Mouse (Mus musculus): Measurements from ENCODE around the gene Isl2. TPM values are rescaled to one million over a fixed set of nuclear protein-coding genes. Genes with fewer than 3 reads are reported as not detected.

Gene Isl2
- polyA plus RNA-seq, 1 experiment from 2014 or later = 0.12 TPM

- no peak overlapping the region for H3K4me2 ChIP-seq (ENCODE audit: low read length)
- no peak overlapping the region for H3K27ac ChIP-seq (replicated peaks in 1 of 2; ENCODE audit: control insufficient read depth in 1 of 2, insufficient read depth in 1 of 2, low read depth in 2 of 2, low read length in 2 of 2)
- H3K27me3 ChIP-seq (ENCODE audit: control insufficient read depth, insufficient read depth, low read length) = peaks cover 3% of the 10 kb centered on the region; the same call in 1 of the 2 replicates
- H3K9ac ChIP-seq (ENCODE audit: low read length) = no peak overlapping the region
- H3K9me3 ChIP-seq (ENCODE audit: control insufficient read depth, low read length) = no peaks in the 10 kb centered on the region
- WGBS = 44% methylated on average over 4 of the region's 4 CpGs
- no peaks in the 10 kb centered on the region for H3K4me1 ChIP-seq (ENCODE audit: control insufficient read depth in 2 of 2, insufficient read depth in 2 of 2, low read length in 2 of 2)
- ATAC-seq (ENCODE audit: insufficient number of reproducible peaks, insufficient read depth, low FRiP score, low read depth) = no peak
- H3K4me3 ChIP-seq (ENCODE audit: control insufficient read depth in 1 of 2, insufficient read depth in 1 of 2, low read depth in 1 of 2, low read length in 2 of 2) = no peak overlapping the region
- H3K36me3 ChIP-seq (ENCODE audit: control insufficient read depth, insufficient read depth, low read length) = no peaks in the 10 kb centered on the region
These were observed 12.8 kb upstream of the Isl2 start for GRCm38 (mm10) chr9:55525716-55526115.

DNA sequence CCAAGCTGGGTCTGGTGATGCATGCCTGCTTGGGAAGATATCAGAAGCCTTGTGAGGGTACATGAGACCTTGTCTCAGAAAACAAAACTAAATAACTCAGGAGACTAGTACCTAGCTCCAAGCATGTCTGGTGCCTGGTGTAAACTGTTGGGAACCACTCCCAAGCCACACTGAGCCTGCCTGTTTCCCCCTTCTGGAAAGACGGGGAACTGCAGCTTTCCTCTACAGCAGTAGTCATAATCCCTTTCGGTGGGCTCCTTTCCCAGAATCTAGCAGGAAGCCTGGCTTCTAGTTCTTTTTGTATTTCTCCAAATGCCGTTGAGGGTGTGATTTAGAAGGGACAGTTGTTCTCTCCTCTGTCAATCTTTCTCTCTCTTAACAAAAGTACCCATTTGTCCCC is 2.6 kb upstream of the Isl2 start:
- no peak overlapping the region for H3K4me3 ChIP-seq (ENCODE audit: control insufficient read depth in 1 of 2, insufficient read depth in 1 of 2, low read depth in 1 of 2, low read length in 2 of 2)
- peaks cover 0 to under 1% of the 10 kb centered on the region in 2 experiments; a peak in 2 of 4 replicates for H3K4me1 ChIP-seq (ENCODE audit: control insufficient read depth in 2 of 2, insufficient read depth in 2 of 2, low read length in 2 of 2)
- H3K27ac ChIP-seq (replicated peaks in 1 of 2; ENCODE audit: control insufficient read depth in 1 of 2, insufficient read depth in 1 of 2, low read depth in 2 of 2, low read length in 2 of 2) = no peak overlapping the region
- WGBS = 20% methylated on average over 3 of the region's 3 CpGs
- no peak for ATAC-seq (ENCODE audit: insufficient number of reproducible peaks, insufficient read depth, low FRiP score, low read depth)
- no peak overlapping the region for H3K9ac ChIP-seq (ENCODE audit: low read length)
- H3K9me3 ChIP-seq (ENCODE audit: control insufficient read depth, low read length) = no peaks in the 10 kb centered on the region
- H3K27me3 ChIP-seq (ENCODE audit: control insufficient read depth, insufficient read depth, low read length) = peaks cover 49% of the 10 kb centered on the region
- no peak overlapping the region for H3K4me2 ChIP-seq (ENCODE audit: low read length)
- H3K36me3 ChIP-seq (ENCODE audit: control insufficient read depth, insufficient read depth, low read length) = no peaks in the 10 kb centered on the region

DNA sequence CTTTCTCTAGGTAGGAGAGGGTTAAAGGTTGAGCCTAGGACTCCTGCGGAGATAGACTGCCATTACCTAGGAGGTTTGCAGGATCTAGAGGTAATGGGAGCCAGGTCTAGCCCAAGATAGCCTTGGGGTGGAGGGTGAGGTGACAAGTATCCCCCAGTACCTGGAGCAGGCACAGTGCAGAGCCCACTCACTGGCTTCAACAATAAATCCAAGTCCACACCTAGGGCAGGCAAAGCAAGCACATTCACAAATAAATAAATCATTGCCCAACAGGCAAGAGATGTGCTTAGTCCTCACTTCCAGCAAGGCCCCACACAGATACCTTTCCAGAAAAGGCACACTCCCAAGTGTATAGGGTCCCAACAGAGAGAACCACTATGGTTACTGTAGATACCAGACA is 534 bp downstream of the Isl2 start:
- 9% methylated on average over 1 of the region's 1 CpGs for WGBS
- no peak overlapping the region for H3K27ac ChIP-seq (replicated peaks in 1 of 2; ENCODE audit: control insufficient read depth in 1 of 2, insufficient read depth in 1 of 2, low read depth in 2 of 2, low read length in 2 of 2)
- no peak for ATAC-seq (ENCODE audit: insufficient number of reproducible peaks, insufficient read depth, low FRiP score, low read depth)
- H3K4me1 ChIP-seq (ENCODE audit: control insufficient read depth in 2 of 2, insufficient read depth in 2 of 2, low read length in 2 of 2) = peaks cover 5 to 21% of the 10 kb centered on the region in 2 experiments; a peak in 3 of 4 replicates
- no peak overlapping the region for H3K4me2 ChIP-seq (ENCODE audit: low read length)
- H3K27me3 ChIP-seq (ENCODE audit: control insufficient read depth, insufficient read depth, low read length) = peaks cover 78% of the 10 kb centered on the region
- no peaks in the 10 kb centered on the region for H3K36me3 ChIP-seq (ENCODE audit: control insufficient read depth, insufficient read depth, low read length)
- H3K4me3 ChIP-seq (ENCODE audit: control insufficient read depth in 1 of 2, insufficient read depth in 1 of 2, low read depth in 1 of 2, low read length in 2 of 2) = no peak overlapping the region
- H3K9ac ChIP-seq (ENCODE audit: low read length) = no peak overlapping the region
- no peaks in the 10 kb centered on the region for H3K9me3 ChIP-seq (ENCODE audit: control insufficient read depth, low read length)

GRCm38 (mm10) chr9:55539661-55540390 is 1.4 kb downstream of the Isl2 start:
- ATAC-seq (ENCODE audit: insufficient number of reproducible peaks, insufficient read depth, low FRiP score, low read depth) = no peak

GRCm38 (mm10) chr9:55540391-55540770 is 1.9 kb downstream of the Isl2 start:
- H3K27ac ChIP-seq (replicated peaks in 1 of 2; ENCODE audit: control insufficient read depth in 1 of 2, insufficient read depth in 1 of 2, low read depth in 2 of 2, low read length in 2 of 2) = no peak overlapping the region
- peak overlapping the region; percentile 83 for H3K4me2 ChIP-seq (ENCODE audit: low read length)
- peaks cover 89% of the 10 kb centered on the region for H3K27me3 ChIP-seq (ENCODE audit: control insufficient read depth, insufficient read depth, low read length)
- peak overlapping the region; percentile 31 to 48 for H3K4me3 ChIP-seq (ENCODE audit: control insufficient read depth in 1 of 2, insufficient read depth in 1 of 2, low read depth in 1 of 2, low read length in 2 of 2)
- ATAC-seq (ENCODE audit: insufficient number of reproducible peaks, insufficient read depth, low FRiP score, low read depth) = no peak
- peaks cover 9 to 29% of the 10 kb centered on the region in 2 experiments; a peak in 3 of 4 replicates for H3K4me1 ChIP-seq (ENCODE audit: control insufficient read depth in 2 of 2, insufficient read depth in 2 of 2, low read length in 2 of 2)
- H3K36me3 ChIP-seq (ENCODE audit: control insufficient read depth, insufficient read depth, low read length) = no peaks in the 10 kb centered on the region
- WGBS = 3% methylated on average over 12 of the region's 12 CpGs
- H3K9me3 ChIP-seq (ENCODE audit: control insufficient read depth, low read length) = no peaks in the 10 kb centered on the region
- H3K9ac ChIP-seq (ENCODE audit: low read length) = no peak overlapping the region

More at GRCm38 (mm10) chr9:55539661-55540390, 1.4 kb downstream of the Isl2 start:
- H3K9me3 ChIP-seq (ENCODE audit: control insufficient read depth, low read length) = no peaks in the 10 kb centered on the region
- peak overlapping the region in 1 of 2 experiments; percentile 48; a peak in 2 of 4 replicates for H3K4me3 ChIP-seq (ENCODE audit: control insufficient read depth in 1 of 2, insufficient read depth in 1 of 2, low read depth in 1 of 2, low read length in 2 of 2)
- peaks cover 5 to 27% of the 10 kb centered on the region in 2 experiments; a peak in 3 of 4 replicates for H3K4me1 ChIP-seq (ENCODE audit: control insufficient read depth in 2 of 2, insufficient read depth in 2 of 2, low read length in 2 of 2)
- no peak overlapping the region for H3K27ac ChIP-seq (replicated peaks in 1 of 2; ENCODE audit: control insufficient read depth in 1 of 2, insufficient read depth in 1 of 2, low read depth in 2 of 2, low read length in 2 of 2)
- H3K27me3 ChIP-seq (ENCODE audit: control insufficient read depth, insufficient read depth, low read length) = peaks cover 86% of the 10 kb centered on the region
- peak overlapping the region; percentile 83 for H3K4me2 ChIP-seq (ENCODE audit: low read length)
- 3% methylated on average over 31 of the region's 31 CpGs for WGBS
- no peaks in the 10 kb centered on the region for H3K36me3 ChIP-seq (ENCODE audit: control insufficient read depth, insufficient read depth, low read length)
- H3K9ac ChIP-seq (ENCODE audit: low read length) = no peak overlapping the region

GRCm38 (mm10) chr9:55540888-55541287 is 2.4 kb downstream of the Isl2 start:
- Histone ChIP-seq H3K9me3 (ENCODE audit: control insufficient read depth, low read length) (no peaks in the 10 kb centered on the region), H3K4me1 (ENCODE audit: control insufficient read depth in 2 of 2, insufficient read depth in 2 of 2, low read length in 2 of 2) (peaks cover 9 to 34% of the 10 kb centered on the region in 2 experiments; a peak in 3 of 4 replicates), H3K9ac (ENCODE audit: low read length) (no peak overlapping the region), H3K4me3 (ENCODE audit: control insufficient read depth in 1 of 2, insufficient read depth in 1 of 2, low read depth in 1 of 2, low read length in 2 of 2) (peak overlapping the region; percentile 31 to 48), H3K36me3 (ENCODE audit: control insufficient read depth, insufficient read depth, low read length) (no peaks in the 10 kb centered on the region), H3K27ac (replicated peaks in 1 of 2; ENCODE audit: control insufficient read depth in 1 of 2, insufficient read depth in 1 of 2, low read depth in 2 of 2, low read length in 2 of 2) (no peak overlapping the region), H3K4me2 (ENCODE audit: low read length) (peak overlapping the region; percentile 83), H3K27me3 (ENCODE audit: control insufficient read depth, insufficient read depth, low read length) (peaks cover 94% of the 10 kb centered on the region)
- ATAC-seq (ENCODE audit: insufficient number of reproducible peaks, insufficient read depth, low FRiP score, low read depth) = peak; percentile 60
- WGBS = under 1% methylated on average over 28 of the region's 28 CpGs

DNA sequence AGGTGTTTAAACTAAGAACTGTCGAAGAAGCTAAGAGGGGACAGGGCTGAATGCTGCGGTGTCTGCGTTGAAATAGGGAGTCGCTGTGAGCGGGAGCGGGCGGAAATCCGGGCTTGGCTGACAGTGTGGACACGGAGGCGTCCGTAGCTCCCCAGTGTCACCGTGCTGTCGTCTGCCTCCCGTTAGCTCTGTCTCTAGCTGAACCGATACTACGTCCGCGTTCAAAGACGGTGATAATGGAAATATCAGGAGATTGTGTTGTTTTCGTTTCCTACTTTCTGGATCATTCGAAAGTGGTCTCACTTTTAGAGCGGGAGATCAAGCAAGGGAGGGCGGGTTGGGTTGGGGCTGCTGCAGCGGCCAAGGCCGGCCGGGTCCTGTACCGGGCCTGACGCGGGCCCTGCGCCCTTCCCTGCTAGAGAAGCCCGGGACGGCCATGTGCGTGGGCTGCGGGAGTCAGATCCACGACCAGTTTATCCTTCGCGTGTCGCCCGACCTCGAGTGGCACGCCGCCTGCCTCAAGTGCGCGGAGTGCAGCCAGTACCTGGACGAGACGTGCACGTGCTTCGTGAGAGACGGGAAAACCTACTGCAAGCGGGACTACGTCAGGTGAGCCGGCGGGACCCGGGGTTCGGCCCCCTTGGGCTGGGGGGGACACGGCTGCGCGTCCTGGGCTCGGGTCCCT is 3.4 kb downstream of the Isl2 start:
- peaks cover 97% of the 10 kb centered on the region for H3K27me3 ChIP-seq (ENCODE audit: control insufficient read depth, insufficient read depth, low read length)
- H3K9ac ChIP-seq (ENCODE audit: low read length) = 0 out of 2 replicates have a peak overlapping the region, but pooled peaks have one; percentile 8
- no peak for ATAC-seq (ENCODE audit: insufficient number of reproducible peaks, insufficient read depth, low FRiP score, low read depth)
- peaks cover 9 to 41% of the 10 kb centered on the region in 2 experiments; a peak in 3 of 4 replicates for H3K4me1 ChIP-seq (ENCODE audit: control insufficient read depth in 2 of 2, insufficient read depth in 2 of 2, low read length in 2 of 2)
- peak overlapping the region; percentile 23 to 48 for H3K4me3 ChIP-seq (ENCODE audit: control insufficient read depth in 1 of 2, insufficient read depth in 1 of 2, low read depth in 1 of 2, low read length in 2 of 2)
- under 1% methylated on average over 58 of the region's 59 CpGs for WGBS
- no peaks in the 10 kb centered on the region for H3K36me3 ChIP-seq (ENCODE audit: control insufficient read depth, insufficient read depth, low read length)
- peak overlapping the region; percentile 83 for H3K4me2 ChIP-seq (ENCODE audit: low read length)
- no peaks in the 10 kb centered on the region for H3K9me3 ChIP-seq (ENCODE audit: control insufficient read depth, low read length)
- no peak overlapping the region for H3K27ac ChIP-seq (replicated peaks in 1 of 2; ENCODE audit: control insufficient read depth in 1 of 2, insufficient read depth in 1 of 2, low read depth in 2 of 2, low read length in 2 of 2)

Measured in heart, embryonic 14.5 days (tissue).